Mouse (Mus musculus): Measurements from ENCODE around the gene Grm4. TPM values are rescaled to one million over a fixed set of nuclear protein-coding genes. Genes with fewer than 3 reads are reported as not detected.

Grm4 gene
- polyA plus RNA-seq, 3 experiments from 2014 or later: 0.09 TPM; not detected in 2

GRCm38 (mm10) chr17:27551393-27551940 is 30.3 kb upstream of the Grm4 start:
- no peak for ATAC-seq

- no peak for ATAC-seq
Observed at GRCm38 (mm10) chr17:27549234-27549633, 28.0 kb upstream of the Grm4 start.

GRCm38 (mm10) chr17:27547253-27547868 is 26.2 kb upstream of the Grm4 start:
- no peak for ATAC-seq

GRCm38 (mm10) chr17:27546574-27547085 is 25.4 kb upstream of the Grm4 start:
- no peak for ATAC-seq

GRCm38 (mm10) chr17:27545991-27546390 is 24.8 kb upstream of the Grm4 start:
- no peak for ATAC-seq

- no peak for ATAC-seq
Observed at GRCm38 (mm10) chr17:27544551-27544950, 23.3 kb upstream of the Grm4 start.

GRCm38 (mm10) chr17:27541984-27542383 is 20.8 kb upstream of the Grm4 start:
- no peak for ATAC-seq

- no peak for ATAC-seq
Observed at GRCm38 (mm10) chr17:27541261-27541660, 20.1 kb upstream of the Grm4 start.

GRCm38 (mm10) chr17:27534718-27535117 is 13.5 kb upstream of the Grm4 start:
- peak; percentile 65 for ATAC-seq

- no peak for ATAC-seq
Observed at GRCm38 (mm10) chr17:27533354-27533753, 12.2 kb upstream of the Grm4 start.

- ATAC-seq: no peak
Observed at GRCm38 (mm10) chr17:27532095-27532494, 10.9 kb upstream of the Grm4 start.

GRCm38 (mm10) chr17:27528767-27529166 is 7.6 kb upstream of the Grm4 start:
- no peak for ATAC-seq

GRCm38 (mm10) chr17:27528030-27528429 is 6.8 kb upstream of the Grm4 start:
- no peak for ATAC-seq

- ATAC-seq: no peak
Observed at GRCm38 (mm10) chr17:27527188-27527587, 6.0 kb upstream of the Grm4 start.

- no peak for ATAC-seq
Observed at GRCm38 (mm10) chr17:27523121-27523520, 1.9 kb upstream of the Grm4 start.

- ATAC-seq: no peak
Observed at GRCm38 (mm10) chr17:27520557-27520956, 646 bp downstream of the Grm4 start.

GRCm38 (mm10) chr17:27518700-27519595 is 2.3 kb downstream of the Grm4 start:
- no peak for ATAC-seq

- no peak for ATAC-seq
Observed at GRCm38 (mm10) chr17:27518296-27518695, 2.9 kb downstream of the Grm4 start.

- ATAC-seq: no peak
Observed at GRCm38 (mm10) chr17:27513916-27514762, 7.1 kb downstream of the Grm4 start.

GRCm38 (mm10) chr17:27513279-27513915 is 7.8 kb downstream of the Grm4 start:
- no peak for ATAC-seq

- no peak for ATAC-seq
Observed at GRCm38 (mm10) chr17:27512619-27513161, 8.5 kb downstream of the Grm4 start.
